Mouse (Mus musculus): ENCODE results near the gene Rad23a. TPM values are rescaled to one million over a fixed set of nuclear protein-coding genes. Genes with fewer than 3 reads are reported as not detected.

Gene Rad23a
- polyA plus RNA-seq, 1 experiment from 2014 or later: 95.4 TPM

GRCm38 (mm10) chr8:84809109-84809940 is 31.1 kb downstream of the Rad23a start:
- H3K27me3 ChIP-seq (replicated peaks; ENCODE audit: control insufficient read depth, insufficient read depth, low read length): peaks cover 3% of the 10 kb centered on the region; the same call in 1 of the 2 replicates

GRCm38 (mm10) chr8:84806031-84806430 is 34.4 kb downstream of the Rad23a start:
- Histone ChIP-seq H3K9me3 (ENCODE audit: control insufficient read depth, low read length) (no peaks in the 10 kb centered on the region), H3K27me3 (replicated peaks; ENCODE audit: control insufficient read depth, insufficient read depth, low read length) (peaks cover 16% of the 10 kb centered on the region), H3K4me3 (ENCODE audit: low read length) (no peak overlapping the region), H3K9ac (ENCODE audit: low read depth, low read length) (no peak overlapping the region), H3K4me1 (ENCODE audit: control insufficient read depth, insufficient read depth, low read depth, low read length) (peaks cover 1% of the 10 kb centered on the region), H3K4me2 (ENCODE audit: low read length) (no peak overlapping the region), H3K36me3 (ENCODE audit: control insufficient read depth, insufficient read depth, low read length) (no peaks in the 10 kb centered on the region), H3K27ac (ENCODE audit: low read depth, low read length) (no peak overlapping the region)
- WGBS: 94% methylated on average over 5 of the region's 5 CpGs
- ATAC-seq: no peak

More at GRCm38 (mm10) chr8:84809109-84809940, 31.1 kb downstream of the Rad23a start:
- H3K4me3 ChIP-seq (ENCODE audit: low read length): no peak overlapping the region
- H3K27ac ChIP-seq (ENCODE audit: low read depth, low read length): no peak overlapping the region
- 48% methylated on average over 12 of the region's 12 CpGs for WGBS
- no peak for ATAC-seq
- H3K9ac ChIP-seq (ENCODE audit: low read depth, low read length): no peak overlapping the region
- H3K4me1 ChIP-seq (ENCODE audit: control insufficient read depth, insufficient read depth, low read depth, low read length): peaks cover 6% of the 10 kb centered on the region
- H3K4me2 ChIP-seq (ENCODE audit: low read length): no peak overlapping the region
- H3K36me3 ChIP-seq (ENCODE audit: control insufficient read depth, insufficient read depth, low read length): no peaks in the 10 kb centered on the region
- H3K9me3 ChIP-seq (ENCODE audit: control insufficient read depth, low read length): no peaks in the 10 kb centered on the region

- 1% methylated on average over 44 of the region's 125 CpGs for WGBS
- Histone ChIP-seq H3K4me1 (ENCODE audit: control insufficient read depth, insufficient read depth, low read depth, low read length) (peaks cover 16% of the 10 kb centered on the region), H3K9ac (ENCODE audit: low read depth, low read length) (peak within 1 kb of the TSS; percentile 88), H3K9me3 (ENCODE audit: control insufficient read depth, low read length) (no peaks in the 10 kb centered on the region), H3K4me2 (ENCODE audit: low read length) (peak within 1 kb of the TSS; percentile 92), H3K27ac (ENCODE audit: low read depth, low read length) (peak within 1 kb of the TSS; percentile 91), H3K36me3 (ENCODE audit: control insufficient read depth, insufficient read depth, low read length) (no peaks in the 10 kb centered on the region), H3K4me3 (ENCODE audit: low read length) (peak within 1 kb of the TSS; percentile 80), H3K27me3 (replicated peaks; ENCODE audit: control insufficient read depth, insufficient read depth, low read length) (peaks cover 28% of the 10 kb centered on the region)
- ATAC-seq: peak; percentile 44
Observed at GRCm38 (mm10) chr8:84799999-84800831, 40.2 kb downstream of the Rad23a start, which contains the start of gene Nfix. Gene Nfix (minus strand): TSS chr8:84800344.

GRCm38 (mm10) chr8:84799136-84799931 is 41.1 kb downstream of the Rad23a start:
- Histone ChIP-seq H3K36me3 (ENCODE audit: control insufficient read depth, insufficient read depth, low read length) (no peaks in the 10 kb centered on the region), H3K27me3 (replicated peaks; ENCODE audit: control insufficient read depth, insufficient read depth, low read length) (peaks cover 33% of the 10 kb centered on the region), H3K4me2 (ENCODE audit: low read length) (peak overlapping the region; percentile 92), H3K9me3 (ENCODE audit: control insufficient read depth, low read length) (no peaks in the 10 kb centered on the region), H3K4me1 (ENCODE audit: control insufficient read depth, insufficient read depth, low read depth, low read length) (peaks cover 20% of the 10 kb centered on the region), H3K4me3 (ENCODE audit: low read length) (peak overlapping the region; percentile 80), H3K27ac (ENCODE audit: low read depth, low read length) (peak overlapping the region; percentile 91), H3K9ac (ENCODE audit: low read depth, low read length) (peak overlapping the region; percentile 88)
- ATAC-seq: no peak
- under 1% methylated on average over 54 of the region's 108 CpGs for WGBS

- Histone ChIP-seq H3K36me3 (ENCODE audit: control insufficient read depth, insufficient read depth, low read length) (no peaks in the 10 kb centered on the region), H3K27me3 (replicated peaks; ENCODE audit: control insufficient read depth, insufficient read depth, low read length) (peaks cover 33% of the 10 kb centered on the region), H3K4me2 (ENCODE audit: low read length) (peak overlapping the region; percentile 92), H3K4me1 (ENCODE audit: control insufficient read depth, insufficient read depth, low read depth, low read length) (peaks cover 20% of the 10 kb centered on the region), H3K27ac (ENCODE audit: low read depth, low read length) (peak overlapping the region; percentile 91), H3K9ac (ENCODE audit: low read depth, low read length) (peak overlapping the region; percentile 88), H3K9me3 (ENCODE audit: control insufficient read depth, low read length) (no peaks in the 10 kb centered on the region), H3K4me3 (ENCODE audit: low read length) (peak overlapping the region; percentile 80)
- ATAC-seq: no peak
- WGBS: 30% methylated on average over 10 of the region's 10 CpGs
Observed at GRCm38 (mm10) chr8:84798446-84799135, 41.9 kb downstream of the Rad23a start.

- no peak for ATAC-seq
- Histone ChIP-seq H3K9me3 (ENCODE audit: control insufficient read depth, low read length) (no peaks in the 10 kb centered on the region), H3K36me3 (ENCODE audit: control insufficient read depth, insufficient read depth, low read length) (no peaks in the 10 kb centered on the region), H3K4me3 (ENCODE audit: low read length) (peak overlapping the region; percentile 80), H3K4me2 (ENCODE audit: low read length) (peak overlapping the region; percentile 92), H3K4me1 (ENCODE audit: control insufficient read depth, insufficient read depth, low read depth, low read length) (peaks cover 20% of the 10 kb centered on the region), H3K27ac (ENCODE audit: low read depth, low read length) (peak overlapping the region; percentile 91), H3K9ac (ENCODE audit: low read depth, low read length) (peak overlapping the region; percentile 88), H3K27me3 (replicated peaks; ENCODE audit: control insufficient read depth, insufficient read depth, low read length) (peaks cover 29% of the 10 kb centered on the region)
- 51% methylated on average over 6 of the region's 6 CpGs for WGBS
Observed at GRCm38 (mm10) chr8:84797971-84798370, 42.5 kb downstream of the Rad23a start.

GRCm38 (mm10) chr8:84797256-84797797 is 43.1 kb downstream of the Rad23a start:
- peak overlapping the region; percentile 91 for H3K27ac ChIP-seq (ENCODE audit: low read depth, low read length)
- peaks cover 25% of the 10 kb centered on the region for H3K27me3 ChIP-seq (replicated peaks; ENCODE audit: control insufficient read depth, insufficient read depth, low read length)
- H3K9ac ChIP-seq (ENCODE audit: low read depth, low read length): peak overlapping the region; percentile 88
- no peak for ATAC-seq
- no peak overlapping the region for H3K4me3 ChIP-seq (ENCODE audit: low read length)
- 71% methylated on average over 15 of the region's 15 CpGs for WGBS
- no peaks in the 10 kb centered on the region for H3K9me3 ChIP-seq (ENCODE audit: control insufficient read depth, low read length)
- peaks cover 20% of the 10 kb centered on the region for H3K4me1 ChIP-seq (ENCODE audit: control insufficient read depth, insufficient read depth, low read depth, low read length)
- H3K4me2 ChIP-seq (ENCODE audit: low read length): peak overlapping the region; percentile 92
- no peaks in the 10 kb centered on the region for H3K36me3 ChIP-seq (ENCODE audit: control insufficient read depth, insufficient read depth, low read length)

- ATAC-seq: peak; percentile 60
- WGBS: 37% methylated on average over 7 of the region's 7 CpGs
- Histone ChIP-seq H3K4me1 (ENCODE audit: control insufficient read depth, insufficient read depth, low read depth, low read length) (peaks cover 28% of the 10 kb centered on the region), H3K4me3 (ENCODE audit: low read length) (no peak overlapping the region), H3K36me3 (ENCODE audit: control insufficient read depth, insufficient read depth, low read length) (no peaks in the 10 kb centered on the region), H3K9ac (ENCODE audit: low read depth, low read length) (peak overlapping the region; percentile 4; the same call in 1 of the 2 replicates), H3K27me3 (replicated peaks; ENCODE audit: control insufficient read depth, insufficient read depth, low read length) (peaks cover 35% of the 10 kb centered on the region), H3K9me3 (ENCODE audit: control insufficient read depth, low read length) (no peaks in the 10 kb centered on the region), H3K27ac (ENCODE audit: low read depth, low read length) (peak overlapping the region; percentile 75), H3K4me2 (ENCODE audit: low read length) (peak overlapping the region; percentile 30)
Observed at GRCm38 (mm10) chr8:84794486-84794885, 46.0 kb downstream of the Rad23a start.

Measured in hindbrain, embryonic 16.5 days (tissue).